Mouse (Mus musculus): ENCODE results near the gene Rap1gap.

GRCm38 (mm10) chr4:137666283-137666957, 1.9 kb downstream of the Rap1gap start:
- TF ChIP-seq CTCF (IDR thresholded peaks at IDR 0.05; ENCODE audit: low read depth, low read length) (no peak), POLR2A (IDR thresholded peaks at IDR 0.05; ENCODE audit: insufficient read depth, low read length) (no peak)

Data from ES-Bruce4 (cell line).